Mouse (Mus musculus): ENCODE measurements around the gene Etv5.

Gene Etv5

DNA sequence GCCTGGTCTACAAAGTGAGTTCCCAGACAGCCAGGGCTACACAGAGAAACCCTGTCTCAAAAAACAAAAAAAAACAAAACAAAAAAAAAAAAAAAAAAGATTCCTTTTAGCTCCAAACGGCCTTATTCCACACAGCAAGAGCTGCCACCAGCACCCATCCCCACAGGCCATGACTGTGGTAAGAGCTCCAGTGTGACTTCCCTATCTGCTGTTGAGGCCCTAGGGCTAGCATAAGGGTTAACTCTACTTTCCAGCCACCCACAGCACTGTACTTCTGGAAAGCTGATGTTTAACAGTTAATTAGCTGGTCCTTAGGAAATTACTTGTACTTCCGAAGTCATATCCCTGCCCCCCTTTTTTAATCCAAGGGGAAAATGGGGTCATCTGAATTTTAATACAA lies 8.2 kb downstream of the Etv5 start:
- ATAC-seq (ENCODE audit: insufficient number of reproducible peaks, low FRiP score, low TSS enrichment): no peak

GRCm38 (mm10) chr16:22430211-22430951 lies 9.1 kb downstream of the Etv5 start:
- no peak; the same call in 1 of the 2 replicates for ATAC-seq (ENCODE audit: insufficient number of reproducible peaks, low FRiP score, low TSS enrichment)

- no peak for ATAC-seq (ENCODE audit: insufficient number of reproducible peaks, low FRiP score, low TSS enrichment)
Observed at GRCm38 (mm10) chr16:22429377-22429776, 10.1 kb downstream of the Etv5 start.

GRCm38 (mm10) chr16:22428853-22429341 lies 10.6 kb downstream of the Etv5 start:
- ATAC-seq (ENCODE audit: insufficient number of reproducible peaks, low FRiP score, low TSS enrichment): peak; percentile 91

DNA sequence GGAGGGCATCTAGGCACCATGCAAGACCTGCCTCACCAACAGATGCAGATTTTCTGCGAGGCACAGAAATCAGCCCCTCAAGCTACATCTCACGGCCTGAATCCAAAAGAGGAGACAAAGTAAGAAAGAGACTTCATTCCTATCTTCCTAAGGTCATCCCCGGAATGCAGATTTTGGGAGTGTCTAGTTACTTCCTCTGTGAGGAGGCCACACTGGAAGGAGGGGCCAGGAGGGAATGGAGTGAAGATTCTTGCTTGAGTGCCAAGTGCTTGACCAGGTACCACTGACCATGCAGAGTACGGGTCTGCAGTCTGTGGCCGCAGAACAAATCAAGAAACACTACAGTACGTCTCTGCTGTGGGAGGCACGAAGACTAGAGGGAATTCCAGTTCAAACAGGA lies 12.7 kb downstream of the Etv5 start:
- no peak for ATAC-seq (ENCODE audit: insufficient number of reproducible peaks, low FRiP score, low TSS enrichment)

GRCm38 (mm10) chr16:22422256-22422655 lies 17.3 kb downstream of the Etv5 start:
- no peak for ATAC-seq (ENCODE audit: insufficient number of reproducible peaks, low FRiP score, low TSS enrichment)

DNA sequence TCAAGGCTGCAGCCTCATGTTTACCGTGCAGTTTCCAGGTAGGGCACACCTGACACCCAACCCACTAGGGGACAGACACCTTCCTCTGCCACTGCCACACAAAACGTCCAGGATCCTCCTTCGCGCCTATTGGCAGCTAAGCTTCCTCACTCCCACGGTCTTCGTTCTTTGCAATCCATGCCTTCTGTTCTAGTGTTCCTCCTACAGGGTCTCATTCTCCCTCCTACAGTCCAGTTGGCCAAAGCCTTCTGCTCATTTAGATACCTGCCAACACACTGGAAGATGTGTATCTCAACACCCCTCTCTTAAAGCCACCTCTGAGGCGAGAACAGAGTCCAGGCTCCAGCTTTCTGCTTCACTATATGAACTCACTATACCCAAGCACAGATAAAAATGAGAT lies 21.6 kb downstream of the Etv5 start:
- ATAC-seq (ENCODE audit: insufficient number of reproducible peaks, low FRiP score, low TSS enrichment): no peak

DNA sequence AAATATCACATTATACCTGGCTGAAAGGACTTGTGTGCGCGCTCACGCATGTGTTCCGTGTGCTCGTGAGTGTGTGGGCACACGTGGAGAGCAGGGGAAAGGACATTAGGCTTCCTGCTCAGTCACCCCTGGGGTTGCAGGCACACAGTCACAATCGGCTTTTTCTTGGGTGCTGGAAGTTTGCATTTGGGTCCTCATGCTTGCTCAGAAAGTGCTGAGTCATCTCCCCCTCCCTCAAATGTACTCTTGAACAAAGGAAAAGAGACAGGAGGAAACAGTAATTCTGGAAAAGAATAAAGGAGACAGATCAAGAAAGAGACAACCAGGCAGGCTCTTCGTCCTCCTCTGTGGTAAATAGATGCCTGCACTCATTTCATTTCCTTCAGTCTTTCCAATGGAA lies 22.5 kb downstream of the Etv5 start:
- no peak for ATAC-seq (ENCODE audit: insufficient number of reproducible peaks, low FRiP score, low TSS enrichment)

GRCm38 (mm10) chr16:22416140-22416848 lies 23.2 kb downstream of the Etv5 start:
- no peak for ATAC-seq (ENCODE audit: insufficient number of reproducible peaks, low FRiP score, low TSS enrichment)

GRCm38 (mm10) chr16:22414205-22414754 lies 25.2 kb downstream of the Etv5 start:
- no peak for ATAC-seq (ENCODE audit: insufficient number of reproducible peaks, low FRiP score, low TSS enrichment)

- ATAC-seq (ENCODE audit: insufficient number of reproducible peaks, low FRiP score, low TSS enrichment): no peak
Observed at GRCm38 (mm10) chr16:22412459-22413229, 26.9 kb downstream of the Etv5 start.

GRCm38 (mm10) chr16:22411764-22412163 lies 27.8 kb downstream of the Etv5 start:
- ATAC-seq (ENCODE audit: insufficient number of reproducible peaks, low FRiP score, low TSS enrichment): no peak

DNA sequence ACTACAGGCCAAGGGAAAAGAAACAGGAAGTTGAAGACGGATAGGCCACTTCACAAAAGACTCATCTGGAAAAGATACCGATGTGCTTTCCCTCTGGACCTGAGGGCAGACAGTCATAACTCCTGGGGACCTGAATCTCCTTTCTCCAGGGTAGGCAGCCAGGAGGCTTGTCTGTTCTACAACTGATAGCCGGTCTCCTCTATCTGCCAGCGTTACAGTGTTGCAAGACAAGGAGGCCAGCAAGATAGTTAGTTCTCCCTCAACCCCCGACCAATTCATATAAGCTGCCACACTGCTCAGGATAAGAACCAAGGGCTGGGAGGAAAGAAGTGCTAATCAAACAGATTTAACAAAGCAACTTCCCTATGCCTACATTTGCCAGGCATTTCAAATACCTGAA lies 29.5 kb downstream of the Etv5 start:
- no peak for ATAC-seq (ENCODE audit: insufficient number of reproducible peaks, low FRiP score, low TSS enrichment)

GRCm38 (mm10) chr16:22408642-22409360 lies 30.7 kb downstream of the Etv5 start:
- ATAC-seq (ENCODE audit: insufficient number of reproducible peaks, low FRiP score, low TSS enrichment): no peak

DNA sequence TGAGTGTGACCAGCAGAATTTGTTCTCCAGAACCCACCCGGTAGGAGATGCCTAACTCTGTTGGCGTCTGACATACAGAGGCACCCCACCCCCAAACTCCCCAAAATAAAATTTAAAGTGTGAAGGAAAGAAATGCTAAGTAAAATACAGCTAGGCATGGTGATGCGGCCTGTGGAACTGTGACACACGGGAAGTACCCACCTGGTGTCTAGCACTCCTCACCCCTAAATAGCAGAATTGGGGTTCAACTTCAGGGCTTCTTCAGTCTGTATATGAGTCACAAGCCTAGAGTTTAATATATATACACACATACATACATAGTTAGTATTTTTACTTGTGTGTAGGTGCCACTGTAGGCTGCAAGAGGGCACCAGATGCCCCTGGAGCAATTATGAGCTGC lies 32.8 kb downstream of the Etv5 start:
- ATAC-seq (ENCODE audit: insufficient number of reproducible peaks, low FRiP score, low TSS enrichment): no peak

DNA sequence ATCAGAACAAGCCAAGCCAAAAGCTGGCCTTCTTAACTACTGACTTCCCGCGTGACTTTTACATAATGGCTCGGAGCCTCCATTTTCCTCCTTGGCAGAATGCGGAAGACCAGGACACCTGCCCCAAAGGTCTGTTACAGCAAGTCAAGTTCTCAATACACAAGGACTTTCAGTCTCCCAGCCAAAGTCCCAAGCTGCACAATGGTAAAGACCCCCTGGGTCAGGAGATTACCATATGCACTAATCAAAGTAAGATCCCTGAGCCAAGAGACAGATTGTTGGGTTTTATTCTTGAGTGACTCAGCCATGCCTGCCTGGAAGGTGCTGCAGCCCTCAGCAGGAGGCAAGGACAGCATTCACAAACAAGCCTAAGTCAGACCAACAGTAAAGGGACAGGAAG lies 33.5 kb downstream of the Etv5 start:
- ATAC-seq (ENCODE audit: insufficient number of reproducible peaks, low FRiP score, low TSS enrichment): peak; percentile 91

GRCm38 (mm10) chr16:22405492-22405891 lies 34.0 kb downstream of the Etv5 start:
- ATAC-seq (ENCODE audit: insufficient number of reproducible peaks, low FRiP score, low TSS enrichment): no peak

DNA sequence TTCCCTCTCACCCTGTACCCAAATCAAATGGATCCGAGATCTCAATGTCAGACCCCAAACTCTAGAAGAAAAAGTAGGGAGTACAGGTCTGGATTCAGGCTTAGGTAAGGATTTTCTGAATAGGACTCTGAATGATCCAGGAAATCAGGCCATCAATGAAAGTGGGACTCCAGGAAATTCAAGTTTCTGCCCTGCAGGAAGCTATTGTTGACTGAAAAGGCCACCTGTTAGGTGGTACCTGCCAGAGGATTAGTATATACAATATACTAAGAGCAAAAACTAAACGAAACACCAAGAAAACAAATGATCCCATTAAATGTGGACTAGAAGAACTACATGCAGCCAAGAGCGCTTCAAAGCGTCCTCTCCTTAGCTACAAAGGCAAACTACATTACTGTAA lies 35.8 kb downstream of the Etv5 start:
- no peak for ATAC-seq (ENCODE audit: insufficient number of reproducible peaks, low FRiP score, low TSS enrichment)

DNA sequence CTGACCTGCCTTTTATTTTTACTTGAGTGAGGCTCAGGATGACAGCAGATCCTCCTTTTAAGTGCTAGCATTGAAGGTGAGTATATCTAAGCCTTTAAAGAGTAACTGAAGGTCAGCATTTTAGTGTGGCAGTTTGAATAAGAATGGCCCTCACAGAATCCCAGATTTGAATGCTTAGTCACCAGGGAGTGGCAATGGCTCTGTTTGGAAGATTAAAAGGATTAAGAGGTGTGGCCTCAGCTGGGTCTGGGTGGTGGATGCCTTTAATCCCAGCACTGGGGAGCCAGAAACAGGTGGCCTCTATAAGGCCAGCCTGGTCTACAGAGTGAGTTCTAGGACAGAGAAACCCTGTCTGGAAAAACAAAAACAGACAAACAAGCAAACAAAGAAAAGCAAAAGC lies 36.9 kb downstream of the Etv5 start:
- no peak for ATAC-seq (ENCODE audit: insufficient number of reproducible peaks, low FRiP score, low TSS enrichment)

DNA sequence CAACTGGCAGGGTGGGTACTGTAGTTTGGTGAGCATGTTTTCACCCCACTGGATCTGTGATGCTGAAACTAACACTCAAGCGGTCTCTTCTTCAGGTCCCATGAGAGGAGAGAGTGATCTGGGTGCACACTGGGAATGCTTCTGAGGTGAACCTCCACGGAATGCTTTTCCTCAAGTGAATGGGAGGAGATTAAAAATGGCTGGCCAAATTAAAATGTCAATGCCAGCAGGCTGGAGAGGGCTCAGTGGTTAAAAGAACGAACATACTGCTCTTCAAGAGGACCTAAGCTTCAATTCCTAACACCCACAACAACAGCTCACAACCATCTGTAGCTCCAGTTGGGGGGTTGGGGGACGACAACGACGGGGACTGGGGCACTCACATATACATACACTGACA lies 39.3 kb downstream of the Etv5 start:
- ATAC-seq (ENCODE audit: insufficient number of reproducible peaks, low FRiP score, low TSS enrichment): no peak
